Mouse (Mus musculus) frontal cortex, postnatal 36 days (tissue): Measurements from ENCODE around the gene Sema3e.

Experiments
- DNase-seq, 2 experiments: peaks; one replicate each; pipeline ENCODE4 v3.0.0; 2022; ENCODE audit warnings: low spot score in 2 of 2

Gene Sema3e

GRCm38 (mm10) chr5:14206794-14207193 is 181.7 kb downstream of the Sema3e start:
- DNase-seq, result no peak

- no peak for DNase-seq
These were observed 184.9 kb downstream of the Sema3e start for GRCm38 (mm10) chr5:14209962-14210361.

- no peak for DNase-seq
These were observed 191.1 kb downstream of the Sema3e start for GRCm38 (mm10) chr5:14216211-14216610.

GRCm38 (mm10) chr5:14218677-14219076 is 193.6 kb downstream of the Sema3e start:
- peak in 1 of 2 experiments; percentile 54 for DNase-seq

- DNase-seq, result no peak
These were observed 199.4 kb downstream of the Sema3e start for GRCm38 (mm10) chr5:14224509-14224908.

- DNase-seq, result no peak
These were observed 206.0 kb downstream of the Sema3e start for GRCm38 (mm10) chr5:14231027-14231426.

GRCm38 (mm10) chr5:14252583-14252982 is 227.5 kb downstream of the Sema3e start:
- DNase-seq, result no peak

- DNase-seq, result peak; percentile 26 to 68
These were observed 228.3 kb downstream of the Sema3e start for GRCm38 (mm10) chr5:14253328-14253727.

GRCm38 (mm10) chr5:14260156-14260555 is 235.1 kb downstream of the Sema3e start:
- no peak for DNase-seq

- DNase-seq, result peak in 1 of 2 experiments; percentile 13
These were observed 242.3 kb downstream of the Sema3e start for GRCm38 (mm10) chr5:14267400-14267799.
